Mouse (Mus musculus): ENCODE measurements around the gene Rffl.

Gene Rffl

DNA sequence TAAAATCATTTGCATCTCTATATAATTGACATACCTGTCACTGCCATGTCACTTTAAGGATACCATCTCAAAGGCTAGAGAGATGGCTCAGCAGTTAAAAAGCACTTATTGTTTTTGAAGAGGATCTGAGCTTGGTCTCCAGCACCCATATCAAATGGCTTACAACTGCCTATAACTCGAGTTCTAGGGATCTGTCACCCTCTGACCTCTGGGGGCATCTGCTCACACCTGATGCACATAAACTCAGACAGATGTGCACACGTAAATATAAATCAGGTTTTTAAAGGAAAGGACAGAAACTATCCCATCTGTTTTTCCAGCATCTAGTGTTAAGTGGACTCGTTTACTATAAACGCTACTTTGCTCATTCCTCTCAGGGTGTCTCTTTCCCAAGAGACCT, 107.7 kb downstream of the Rffl start:
- DNase-seq: no peak

DNA sequence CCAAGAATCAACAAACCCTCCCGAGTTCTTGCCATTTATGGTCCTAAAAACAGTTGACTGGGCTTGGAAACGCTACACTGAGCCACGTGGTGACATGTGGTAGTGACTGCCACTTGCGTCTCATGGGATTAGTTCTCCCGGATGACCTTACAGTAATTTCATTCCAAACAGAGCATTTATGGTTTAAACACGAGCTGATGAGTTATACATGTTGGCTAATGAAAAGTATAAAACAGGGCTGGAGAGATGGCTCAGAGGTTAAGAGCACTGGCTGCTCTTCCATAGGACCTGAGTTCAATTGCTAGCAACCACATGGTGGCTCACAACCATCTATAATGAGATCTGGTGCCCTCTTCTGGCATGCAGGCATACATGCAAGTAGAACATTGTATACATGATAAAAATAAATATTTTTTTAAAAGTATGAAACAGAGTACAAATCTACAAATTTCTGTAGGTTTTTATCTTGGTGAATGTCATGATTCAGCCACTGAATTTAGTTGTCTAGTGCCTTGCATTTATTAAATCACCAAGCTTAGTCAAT, 108.7 kb downstream of the Rffl start:
- DNase-seq: no peak

DNA sequence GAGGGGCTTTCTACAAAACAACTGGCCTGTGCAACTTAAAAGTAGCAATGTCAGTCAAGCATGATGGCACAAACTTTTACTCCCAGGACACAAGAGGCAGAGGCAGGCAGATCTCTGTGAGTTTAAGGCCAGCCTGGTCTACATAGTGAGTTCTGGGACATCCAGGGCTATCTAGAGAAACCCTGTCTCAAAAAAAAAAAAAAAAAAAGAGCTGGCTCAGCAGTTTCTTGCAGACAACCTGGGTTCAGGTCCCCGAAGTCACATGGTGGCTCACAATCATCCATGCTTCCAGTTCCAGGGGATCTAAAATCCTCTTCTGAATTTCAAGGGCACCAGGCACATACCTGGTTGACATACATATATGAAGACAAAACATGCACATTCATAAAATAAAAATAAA, 115.1 kb downstream of the Rffl start:
- no peak for DNase-seq

Data from layer of hippocampus, adult 9-11 months (tissue).